Mouse (Mus musculus): ENCODE measurements around the gene Atad1.

DNA sequence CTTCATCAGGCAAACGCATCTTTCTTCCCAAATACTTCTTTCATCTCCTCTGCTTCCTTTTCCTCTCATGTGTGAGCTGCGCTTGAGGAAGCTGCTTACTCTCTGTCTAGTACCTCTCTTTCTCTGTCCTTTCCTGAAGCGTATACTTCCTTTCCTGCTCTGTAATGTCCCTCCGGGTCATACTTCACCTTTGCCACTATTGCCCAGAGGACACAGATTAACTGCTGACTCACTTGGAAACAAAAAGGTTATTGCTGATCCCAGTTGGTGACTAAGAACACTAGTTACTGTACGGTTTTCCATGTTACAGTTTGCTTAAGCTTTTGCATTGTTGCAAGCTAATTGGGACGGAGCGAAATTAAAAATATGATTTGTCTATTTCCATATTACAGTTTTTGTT lies 1.7 kb downstream of the Atad1 start:
- TF ChIP-seq EP300 (IDR thresholded peaks at IDR 0.05; ENCODE audit: low read depth): no peak
- no peak for TF ChIP-seq CTCF (IDR thresholded peaks at IDR 0.05; ENCODE audit: low read depth)
